Mouse (Mus musculus) hindbrain, embryonic 10.5 days (tissue): ENCODE results near the gene Nhsl2. TPM values are rescaled to one million over a fixed set of nuclear protein-coding genes. Genes with fewer than 3 reads are reported as not detected.

Experiments
- DNase-seq: peaks from one replicate; pipeline ENCODE4 v3.0.0-alpha.2; 2017; ENCODE audit warnings: low spot score
- H3K27ac ChIP-seq: fragments of 300-500 bp; sonication (generic); 2 replicates; pipeline ENCODE4 v1.5.1; 2016; ENCODE audit warnings: mild to moderate bottlenecking, moderate library complexity
- H3K27me3 ChIP-seq: fragments of 300-500 bp; sonication (generic); 2 replicates; pipeline ENCODE4 v1.6.1; 2016; ENCODE audit warnings: mild to moderate bottlenecking; ENCODE audit not compliant: poor library complexity, insufficient read depth, severe bottlenecking
- H3K36me3 ChIP-seq: fragments of 300-500 bp; sonication (generic); 2 replicates; pipeline ENCODE4 v1.6.1; 2016; ENCODE audit warnings: mild to moderate bottlenecking, moderate library complexity
- H3K4me1 ChIP-seq: fragments of 300-500 bp; sonication (generic); replicated peaks from 2 replicates; pipeline ENCODE4 v1.6.1; 2016; ENCODE audit warnings: mild to moderate bottlenecking
- H3K4me3 ChIP-seq: fragments of 300-500 bp; sonication (generic); 2 replicates; pipeline ENCODE4 v1.5.1; 2016; ENCODE audit warnings: mild to moderate bottlenecking, moderate library complexity
- H3K9me3 ChIP-seq: fragments of 300-500 bp; sonication (generic); 2 replicates; pipeline ENCODE4 v1.6.1; 2016; ENCODE audit warnings: mild to moderate bottlenecking, moderate library complexity
- WGBS: fragments of 180-500 bp; shearing (Covaris S2); methylation state at CpG from one replicate; pipeline ENCODE4 v1.1.7; 2016; 5-methylcytosine and 5-hydroxymethylcytosine counted together
- polyA plus RNA-seq: library from polyadenylated mRNA; unstranded; fragments of >200 nt; fragmentation: Nextera tagmentation; extraction: Ambion mirVana; gene quantifications from 2 replicates; pipeline ENCODE4 v1.2.1, GENCODE M21; 2016

Gene Nhsl2
- polyA plus RNA-seq, 1 experiment from 2014 or later = 16.4 TPM

GRCm38 (mm10) chrX:102041562-102041961, 192.4 kb downstream of the Nhsl2 start:
- no peak for DNase-seq
- H3K4me1 ChIP-seq = no peaks in the 10 kb centered on the region
- no peak overlapping the region for H3K4me3 ChIP-seq
- H3K27me3 ChIP-seq = peaks cover 57% of the 10 kb centered on the region
- H3K27ac ChIP-seq = no peak overlapping the region
- H3K9me3 ChIP-seq = no peaks in the 10 kb centered on the region
- 64% methylated on average over 7 of the region's 7 CpGs for WGBS
- H3K36me3 ChIP-seq = no peaks in the 10 kb centered on the region

- H3K9me3 ChIP-seq = no peaks in the 10 kb centered on the region
- H3K27me3 ChIP-seq = peaks cover 52% of the 10 kb centered on the region
- WGBS = 93% methylated on average over 4 of the region's 4 CpGs
- no peaks in the 10 kb centered on the region for H3K4me1 ChIP-seq
- H3K36me3 ChIP-seq = no peaks in the 10 kb centered on the region
- no peak overlapping the region for H3K27ac ChIP-seq
- no peak for DNase-seq
- H3K4me3 ChIP-seq = no peak overlapping the region
Observed at GRCm38 (mm10) chrX:102042386-102042785, 193.2 kb downstream of the Nhsl2 start.

- Histone ChIP-seq H3K4me3 (no peak overlapping the region), H3K27ac (no peak overlapping the region), H3K36me3 (no peaks in the 10 kb centered on the region), H3K9me3 (no peaks in the 10 kb centered on the region), H3K27me3 (peaks cover 61% of the 10 kb centered on the region), H3K4me1 (no peaks in the 10 kb centered on the region)
- no peak for DNase-seq
- 85% methylated on average over 6 of the region's 6 CpGs for WGBS
Observed at GRCm38 (mm10) chrX:102050552-102050951, 201.4 kb downstream of the Nhsl2 start.

- Histone ChIP-seq H3K4me1 (no peaks in the 10 kb centered on the region), H3K27me3 (peaks cover 59% of the 10 kb centered on the region), H3K9me3 (no peaks in the 10 kb centered on the region), H3K27ac (no peak overlapping the region), H3K36me3 (no peaks in the 10 kb centered on the region), H3K4me3 (no peak overlapping the region)
- WGBS = 84% methylated on average over 4 of the region's 4 CpGs
- DNase-seq = no peak
Observed at GRCm38 (mm10) chrX:102051225-102051624, 202.0 kb downstream of the Nhsl2 start.

- Histone ChIP-seq H3K27me3 (peaks cover 50% of the 10 kb centered on the region), H3K4me3 (no peak overlapping the region), H3K4me1 (no peaks in the 10 kb centered on the region), H3K36me3 (no peaks in the 10 kb centered on the region), H3K9me3 (no peaks in the 10 kb centered on the region), H3K27ac (no peak overlapping the region)
- 89% methylated on average over 2 of the region's 2 CpGs for WGBS
- DNase-seq = no peak
Observed at GRCm38 (mm10) chrX:102053371-102053770, 204.2 kb downstream of the Nhsl2 start.

- Histone ChIP-seq H3K27me3 (peaks cover 45% of the 10 kb centered on the region), H3K9me3 (no peaks in the 10 kb centered on the region), H3K27ac (no peak overlapping the region), H3K36me3 (no peaks in the 10 kb centered on the region), H3K4me3 (no peak overlapping the region), H3K4me1 (no peaks in the 10 kb centered on the region)
- no peak for DNase-seq
- WGBS = 90% methylated on average over 4 of the region's 4 CpGs
Observed at GRCm38 (mm10) chrX:102054009-102054408, 204.8 kb downstream of the Nhsl2 start.

- Histone ChIP-seq H3K4me3 (no peak overlapping the region), H3K27ac (no peak overlapping the region), H3K27me3 (peaks cover 28% of the 10 kb centered on the region), H3K36me3 (no peaks in the 10 kb centered on the region), H3K9me3 (no peaks in the 10 kb centered on the region), H3K4me1 (peaks cover 10% of the 10 kb centered on the region; the same call in 1 of the 2 replicates)
- 68% methylated on average over 9 of the region's 9 CpGs for WGBS
- DNase-seq = no peak
Observed at GRCm38 (mm10) chrX:102059437-102059836, 210.3 kb downstream of the Nhsl2 start.

GRCm38 (mm10) chrX:102060243-102060642, 211.1 kb downstream of the Nhsl2 start:
- Histone ChIP-seq H3K36me3 (no peaks in the 10 kb centered on the region), H3K27me3 (peaks cover 35% of the 10 kb centered on the region), H3K4me3 (no peak overlapping the region), H3K9me3 (no peaks in the 10 kb centered on the region), H3K27ac (no peak overlapping the region), H3K4me1 (peaks cover 13% of the 10 kb centered on the region)
- no peak for DNase-seq
- 78% methylated on average over 5 of the region's 5 CpGs for WGBS

GRCm38 (mm10) chrX:102060891-102061290, 211.7 kb downstream of the Nhsl2 start:
- peaks cover 19% of the 10 kb centered on the region for H3K4me1 ChIP-seq
- H3K36me3 ChIP-seq = no peaks in the 10 kb centered on the region
- peaks cover 41% of the 10 kb centered on the region for H3K27me3 ChIP-seq
- H3K4me3 ChIP-seq = no peak overlapping the region
- 38% methylated on average over 2 of the region's 2 CpGs for WGBS
- no peaks in the 10 kb centered on the region for H3K9me3 ChIP-seq
- no peak overlapping the region for H3K27ac ChIP-seq
- DNase-seq = no peak

GRCm38 (mm10) chrX:102064062-102064461, 214.9 kb downstream of the Nhsl2 start:
- Histone ChIP-seq H3K4me1 (peaks cover 30% of the 10 kb centered on the region), H3K36me3 (peaks cover 12% of the 10 kb centered on the region; the same call in 1 of the 2 replicates), H3K9me3 (no peaks in the 10 kb centered on the region), H3K27ac (no peak overlapping the region), H3K27me3 (peaks cover 51% of the 10 kb centered on the region), H3K4me3 (no peak overlapping the region)
- WGBS = 58% methylated on average over 3 of the region's 3 CpGs
- DNase-seq = no peak

GRCm38 (mm10) chrX:102065213-102065775, 216.1 kb downstream of the Nhsl2 start:
- no peak for DNase-seq

GRCm38 (mm10) chrX:102066134-102066533, 216.9 kb downstream of the Nhsl2 start:
- H3K9me3 ChIP-seq = no peaks in the 10 kb centered on the region
- peaks cover 12% of the 10 kb centered on the region; the same call in 1 of the 2 replicates for H3K36me3 ChIP-seq
- H3K27me3 ChIP-seq = peaks cover 65% of the 10 kb centered on the region
- peak; percentile 76 for DNase-seq
- no peak overlapping the region for H3K27ac ChIP-seq
- H3K4me1 ChIP-seq = peaks cover 41% of the 10 kb centered on the region
- no peak overlapping the region for H3K4me3 ChIP-seq
- 25% methylated on average over 9 of the region's 9 CpGs for WGBS

More at GRCm38 (mm10) chrX:102065213-102065775, 216.1 kb downstream of the Nhsl2 start:
- peaks cover 39% of the 10 kb centered on the region for H3K4me1 ChIP-seq
- 48% methylated on average over 4 of the region's 4 CpGs for WGBS
- no peak overlapping the region for H3K4me3 ChIP-seq
- H3K36me3 ChIP-seq = peaks cover 12% of the 10 kb centered on the region; the same call in 1 of the 2 replicates
- no peaks in the 10 kb centered on the region for H3K9me3 ChIP-seq
- H3K27ac ChIP-seq = no peak overlapping the region
- peaks cover 60% of the 10 kb centered on the region for H3K27me3 ChIP-seq

GRCm38 (mm10) chrX:102067118-102067517, 217.9 kb downstream of the Nhsl2 start:
- H3K4me3 ChIP-seq = no peak overlapping the region
- peaks cover 12% of the 10 kb centered on the region; the same call in 1 of the 2 replicates for H3K36me3 ChIP-seq
- H3K27me3 ChIP-seq = peaks cover 74% of the 10 kb centered on the region
- H3K9me3 ChIP-seq = no peaks in the 10 kb centered on the region
- no peak overlapping the region for H3K27ac ChIP-seq
- 80% methylated on average over 6 of the region's 6 CpGs for WGBS
- H3K4me1 ChIP-seq = peaks cover 49% of the 10 kb centered on the region
- no peak for DNase-seq
